Mouse (Mus musculus): ENCODE results near the gene Ptprb.
A peak's percentile ranks its signal among the peaks of the same experiment; 100 is the strongest.

Ptprb gene

GRCm38 (mm10) chr10:116418121-116418726, 142.9 kb downstream of the Ptprb start:
- no peak for DNase-seq (ENCODE audit: low read depth, low spot score)

GRCm38 (mm10) chr10:116420976-116421375, 145.7 kb downstream of the Ptprb start:
- DNase-seq (ENCODE audit: low read depth, low spot score) = no peak

- no peak for DNase-seq (ENCODE audit: low read depth, low spot score)
Observed at GRCm38 (mm10) chr10:116422551-116422950, 147.2 kb downstream of the Ptprb start.

- no peak for DNase-seq (ENCODE audit: low read depth, low spot score)
Observed at GRCm38 (mm10) chr10:116424921-116425320, 149.6 kb downstream of the Ptprb start.

GRCm38 (mm10) chr10:116426176-116426575, 150.9 kb downstream of the Ptprb start:
- DNase-seq (ENCODE audit: low read depth, low spot score) = no peak

- peak; percentile 90 for DNase-seq (ENCODE audit: low read depth, low spot score)
Observed at GRCm38 (mm10) chr10:116428026-116428780, 152.9 kb downstream of the Ptprb start.

GRCm38 (mm10) chr10:116432421-116432820, 157.1 kb downstream of the Ptprb start:
- no peak for DNase-seq (ENCODE audit: low read depth, low spot score)

GRCm38 (mm10) chr10:116435455-116435854, 160.1 kb downstream of the Ptprb start:
- DNase-seq (ENCODE audit: low read depth, low spot score) = peak; percentile 57

Data from telencephalon, adult 2 months (tissue).